Mouse (Mus musculus): ENCODE results near the gene Galnt2.

Galnt2 gene

DNA sequence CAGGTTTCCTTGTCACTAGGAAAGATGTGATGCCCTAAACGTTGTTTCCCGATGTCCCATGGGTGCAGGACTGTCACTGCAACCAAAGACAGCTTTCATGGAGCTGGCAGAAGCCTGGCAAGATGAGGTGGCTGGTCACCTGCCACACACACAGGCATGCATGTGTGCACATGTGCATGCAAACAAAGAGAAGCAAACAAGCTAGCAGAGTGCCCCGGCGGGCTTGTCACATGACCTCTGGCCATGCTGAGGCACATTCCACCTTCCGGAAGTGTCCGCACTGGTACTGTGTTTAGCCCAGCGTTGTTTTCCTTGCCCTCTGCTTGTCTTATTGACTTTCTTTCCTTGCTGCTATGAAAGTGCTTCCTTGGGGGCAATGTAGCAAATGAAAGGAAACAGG lies 97.1 kb downstream of the Galnt2 start:
- no peak for DNase-seq (ENCODE audit: low spot score in 2 of 2)

GRCm38 (mm10) chr8:124329690-124330089 lies 98.5 kb downstream of the Galnt2 start:
- no peak for DNase-seq (ENCODE audit: low spot score in 2 of 2)

- DNase-seq (ENCODE audit: low spot score in 2 of 2), result no peak
Measured at GRCm38 (mm10) chr8:124330433-124330832, 99.2 kb downstream of the Galnt2 start.

DNA sequence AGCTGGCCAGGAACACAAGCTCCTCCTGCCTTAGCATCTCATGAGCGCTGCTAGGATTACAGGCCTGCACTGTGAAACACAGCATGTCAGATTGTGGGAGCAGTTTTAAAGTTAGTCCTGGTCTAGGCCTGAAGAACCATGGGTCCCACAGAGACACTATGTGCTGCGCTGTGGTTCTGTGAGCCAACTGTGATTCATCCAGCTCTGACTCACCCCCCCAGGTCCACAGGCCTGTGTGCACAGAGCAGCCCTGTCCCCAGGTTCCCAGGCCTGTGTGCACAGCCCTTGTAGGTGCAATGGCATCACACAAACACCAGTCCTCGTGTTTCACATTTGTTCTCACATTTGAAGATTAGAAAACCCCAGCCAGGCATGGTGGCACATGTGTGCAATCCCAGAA lies 99.9 kb downstream of the Galnt2 start:
- no peak for DNase-seq (ENCODE audit: low spot score in 2 of 2)

GRCm38 (mm10) chr8:124331706-124332105 lies 100.5 kb downstream of the Galnt2 start:
- no peak for DNase-seq (ENCODE audit: low spot score in 2 of 2)

GRCm38 (mm10) chr8:124336302-124336701 lies 105.1 kb downstream of the Galnt2 start:
- no peak for DNase-seq (ENCODE audit: low spot score in 2 of 2)

DNA sequence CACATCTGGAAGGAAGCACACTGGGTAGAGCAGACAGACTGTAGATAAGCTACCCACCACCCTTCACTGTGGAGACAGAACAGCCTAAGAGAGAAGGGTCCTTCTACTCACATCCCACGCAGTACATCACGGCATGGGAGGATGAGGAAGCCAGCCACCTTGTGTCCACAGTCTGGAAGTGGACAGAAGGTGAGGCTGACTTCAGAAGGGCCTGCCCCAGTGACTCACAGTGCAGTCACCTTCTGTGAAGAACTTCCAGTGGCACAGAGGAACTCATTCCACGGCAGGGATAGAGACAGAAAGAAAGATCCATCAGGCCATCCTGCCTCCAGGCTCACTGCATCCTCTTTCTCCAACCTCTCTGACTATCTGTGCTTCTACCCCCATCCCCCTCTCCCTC lies 108.6 kb downstream of the Galnt2 start:
- no peak for DNase-seq (ENCODE audit: low spot score in 2 of 2)

GRCm38 (mm10) chr8:124340360-124341068 lies 109.3 kb downstream of the Galnt2 start:
- DNase-seq (ENCODE audit: low spot score in 2 of 2), result no peak

DNA sequence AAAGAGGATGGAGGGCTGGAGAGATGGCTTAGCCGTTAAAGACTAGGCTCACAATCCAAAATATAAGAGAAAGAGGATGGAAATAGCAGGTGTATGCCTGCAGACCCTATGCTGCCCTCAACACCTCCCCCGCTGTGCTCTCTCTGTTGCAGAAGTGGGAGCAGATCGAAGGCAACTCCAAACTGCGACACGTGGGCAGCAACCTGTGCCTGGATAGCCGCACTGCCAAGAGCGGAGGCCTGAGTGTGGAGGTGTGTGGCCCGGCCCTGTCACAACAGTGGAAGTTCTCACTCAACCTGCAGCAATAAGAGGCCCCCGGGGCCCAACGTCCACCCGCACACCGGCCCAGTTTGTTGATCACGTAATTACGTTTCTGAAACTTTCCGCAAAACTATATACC lies 112.0 kb downstream of the Galnt2 start:
- no peak for DNase-seq (ENCODE audit: low spot score in 2 of 2)

GRCm38 (mm10) chr8:124343991-124344390 lies 112.8 kb downstream of the Galnt2 start:
- DNase-seq (ENCODE audit: low spot score in 2 of 2), result peak; percentile 40 to 54

DNA sequence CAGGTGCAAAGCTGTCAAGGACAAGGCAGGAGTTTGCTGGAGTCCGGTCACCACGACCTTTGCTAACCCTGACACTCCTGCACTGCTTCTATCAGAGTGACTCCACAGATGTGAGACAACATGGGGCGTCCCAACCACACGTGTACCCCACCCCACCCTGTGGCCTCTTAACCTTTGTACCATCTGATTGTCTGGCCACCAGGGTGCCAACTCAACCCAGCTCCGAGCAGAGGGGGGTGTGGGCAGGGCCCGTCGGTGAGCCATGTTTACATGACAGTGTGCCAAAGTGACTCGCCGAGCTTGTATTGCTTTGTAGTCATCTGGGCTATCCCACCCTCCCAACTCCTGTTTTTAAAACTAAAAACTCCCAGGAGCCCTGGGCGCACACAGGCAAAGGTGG lies 113.9 kb downstream of the Galnt2 start:
- DNase-seq (ENCODE audit: low spot score in 2 of 2), result peak; percentile 29 to 45

- DNase-seq (ENCODE audit: low spot score in 2 of 2), result peak; percentile 40 to 59
Measured at GRCm38 (mm10) chr8:124346852-124347523, 115.8 kb downstream of the Galnt2 start.

GRCm38 (mm10) chr8:124348087-124348486 lies 116.9 kb downstream of the Galnt2 start:
- no peak for DNase-seq (ENCODE audit: low spot score in 2 of 2)

GRCm38 (mm10) chr8:124349663-124350062 lies 118.5 kb downstream of the Galnt2 start:
- DNase-seq (ENCODE audit: low spot score in 2 of 2), result peak; percentile 65 to 72

GRCm38 (mm10) chr8:124351636-124352035 lies 120.4 kb downstream of the Galnt2 start:
- DNase-seq (ENCODE audit: low spot score in 2 of 2), result no peak

GRCm38 (mm10) chr8:124360911-124361310 lies 129.7 kb downstream of the Galnt2 start:
- DNase-seq (ENCODE audit: low spot score in 2 of 2), result no peak

GRCm38 (mm10) chr8:124361773-124362427 lies 130.7 kb downstream of the Galnt2 start:
- DNase-seq (ENCODE audit: low spot score in 2 of 2), result no peak

GRCm38 (mm10) chr8:124362589-124362988 lies 131.4 kb downstream of the Galnt2 start:
- no peak for DNase-seq (ENCODE audit: low spot score in 2 of 2)

GRCm38 (mm10) chr8:124363337-124363736 lies 132.1 kb downstream of the Galnt2 start:
- DNase-seq (ENCODE audit: low spot score in 2 of 2), result no peak

- DNase-seq (ENCODE audit: low spot score in 2 of 2), result peak; percentile 50 to 65
Measured at GRCm38 (mm10) chr8:124368213-124368612, 137.0 kb downstream of the Galnt2 start.

DNA sequence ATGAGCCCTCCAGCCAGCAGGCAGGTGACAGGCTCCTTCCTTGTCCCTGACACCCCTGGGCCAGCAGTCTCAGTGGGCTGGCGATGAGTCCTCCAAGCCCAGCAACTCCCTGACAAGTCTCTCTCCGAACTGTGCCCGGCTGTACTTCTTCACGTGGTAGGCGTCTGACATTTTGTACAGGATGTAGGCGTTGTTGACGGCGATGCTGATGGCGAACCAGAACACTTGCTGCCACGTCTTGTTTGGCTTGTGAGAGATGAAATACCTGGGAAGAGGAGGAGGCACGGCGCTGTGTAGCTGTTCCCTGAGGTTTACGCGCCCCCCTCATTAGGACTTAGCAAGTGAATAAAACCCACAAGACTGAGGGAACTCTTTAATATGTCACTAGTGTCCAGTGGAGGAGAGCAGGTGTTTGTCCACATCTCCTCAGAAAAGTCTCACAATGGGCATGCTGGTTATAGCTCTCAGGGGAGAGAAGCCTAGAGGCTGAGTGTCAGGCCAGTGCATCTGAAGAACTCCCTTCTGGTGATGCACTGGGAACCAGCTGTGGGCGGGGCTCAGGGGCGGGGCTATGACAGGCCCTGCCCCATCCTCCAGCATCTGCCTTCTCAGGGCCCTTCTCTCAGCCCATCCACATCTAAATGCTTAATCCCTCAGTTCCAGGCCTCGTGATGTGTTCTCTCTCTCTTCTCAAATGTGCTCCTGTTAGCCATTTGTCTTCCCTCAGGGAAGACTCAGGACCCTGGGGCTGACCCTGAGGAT lies 139.4 kb downstream of the Galnt2 start:
- DNase-seq (ENCODE audit: low spot score in 2 of 2), result no peak
